Mouse (Mus musculus) liver, embryonic 14.5 days (tissue): ENCODE measurements at regions not wholly inside any gene's neighbourhood (a gene's known extent, or its start where the extent isn't known, plus 50 kb on each side); places are given as distances from the start of the nearest gene placed in this dataset.

Source experiments
- CTCF ChIP-seq: IDR thresholded peaks from 2 replicates; pipeline ENCODE4 v1.5.1; 2016; ENCODE audit warnings: antibody characterized with exemption, low read depth, control low read depth
- EP300 ChIP-seq: IDR thresholded peaks from 2 replicates; pipeline ENCODE4 v1.6.1; 2016; ENCODE audit warnings: antibody characterized with exemption, low read depth

GRCm38 (mm10) chr12:110028646-110029045 lies 250.2 kb upstream of the Dio3 start:
- TF ChIP-seq CTCF (no peak), EP300 (no peak)
